Mouse (Mus musculus) inflammation-experienced regulatory T-cells (primary cell): ENCODE results near the gene Tnfrsf25. TPM values are rescaled to one million over a fixed set of nuclear protein-coding genes. Genes with fewer than 3 reads are reported as not detected.

ENCODE experiments used
- polyA plus RNA-seq, 2 experiments: library from polyadenylated mRNA; unstranded; fragments of 100-300 nt; shearing (Covaris generic); gene quantifications; one replicate each; pipeline ENCODE4 v1.2.1; 2017

Gene Tnfrsf25
- 100 to 1,000 TPM; 148 to 160 TPM for polyA plus RNA-seq

GRCm38 (mm10) chr4:152115921-152116612 is at the start of gene Tnfrsf25:
TSS of gene Tnfrsf25 (plus strand) at chr4:152115934.

DNA sequence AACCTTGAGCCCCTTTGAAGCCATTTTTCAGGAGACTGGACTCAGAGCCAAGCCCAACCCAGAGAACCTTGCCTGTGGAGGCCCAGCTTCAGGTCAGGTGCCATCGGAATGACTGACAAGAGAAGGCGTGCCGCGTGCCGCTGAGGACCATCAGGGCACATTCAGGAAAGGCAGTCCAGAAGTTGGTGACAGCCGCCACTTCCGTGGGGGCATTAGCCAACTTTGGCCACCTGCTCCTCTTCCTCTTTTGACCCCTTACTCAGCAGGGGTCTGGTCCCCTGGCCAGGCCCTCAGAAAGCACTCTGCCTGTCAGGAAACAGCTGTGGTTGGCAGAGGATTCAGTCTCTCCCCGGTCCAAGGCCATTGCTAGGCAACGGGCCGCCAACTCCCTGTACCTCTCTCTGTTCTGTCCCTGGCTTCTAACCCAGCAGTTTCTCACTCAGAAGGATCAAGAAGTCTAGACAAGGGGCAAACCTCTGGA is 43.6 kb upstream of the Tnfrsf25 start, which contains the start of gene Plekhg5:
TSS of gene Plekhg5 (plus strand) at position 378 of the 481 bp plus-strand sequence.

GRCm38 (mm10) chr4:152151966-152152544 is 36.3 kb downstream of the Tnfrsf25 start, which contains the start of gene Espn:
TSS of gene Espn (minus strand) at chr4:152152371.

GRCm38 (mm10) chr4:152158585-152159284 is 43.0 kb downstream of the Tnfrsf25 start, which contains the start of gene Hes2:
TSS of gene Hes2 (plus strand) at chr4:152158867.

Other genes with a start within 250 kb of the Tnfrsf25 start
- gene Dnajc11, start 182.2 kb upstream of the Tnfrsf25 start, polyA plus RNA-seq = 10 to 100 TPM; 40.2 to 46.3 TPM
- gene Thap3, start 126.9 kb upstream of the Tnfrsf25 start, polyA plus RNA-seq = 100 to 1,000 TPM in 1 of 2 experiments, 10 to 100 TPM in 1; 82.7 to 104 TPM
- 10 to 100 TPM; 14.3 to 16.3 TPM for gene Phf13, start 119.7 kb upstream of the Tnfrsf25 start, polyA plus RNA-seq
- 10 to 100 TPM; 22.4 to 32.1 TPM for gene Klhl21, start 107.1 kb upstream of the Tnfrsf25 start, polyA plus RNA-seq
- gene Zbtb48, start 88.3 kb upstream of the Tnfrsf25 start, polyA plus RNA-seq = 10 to 100 TPM; 33.0 to 42.6 TPM
- gene Tas1r1, start 77.4 kb upstream of the Tnfrsf25 start, polyA plus RNA-seq = under 1 TPM in 1 of 2 experiments, not detected in 1; 0.45 TPM
- gene Nol9, start 76.6 kb upstream of the Tnfrsf25 start, polyA plus RNA-seq = 10 to 100 TPM; 41.1 to 56.9 TPM
- 1 to 10 TPM; 6.4 to 8.3 TPM for gene Plekhg5, start 43.4 kb upstream of the Tnfrsf25 start, polyA plus RNA-seq
- gene Espn, start 36.4 kb downstream of the Tnfrsf25 start, polyA plus RNA-seq = 10 to 100 TPM; 30.5 to 31.0 TPM
- not detected for gene Hes2, start 42.9 kb downstream of the Tnfrsf25 start, polyA plus RNA-seq
- gene Acot7, start 62.2 kb downstream of the Tnfrsf25 start, polyA plus RNA-seq = 100 to 1,000 TPM in 1 of 2 experiments, 10 to 100 TPM in 1; 71.4 to 130 TPM
- gene Gpr153, start 158.3 kb downstream of the Tnfrsf25 start, polyA plus RNA-seq = 1 to 10 TPM in 1 of 2 experiments, under 1 TPM in 1; 0.48 to 1.6 TPM
- 1 to 10 TPM in 1 of 2 experiments, under 1 TPM in 1; 0.25 to 2.8 TPM for gene Hes3, start 175.7 kb downstream of the Tnfrsf25 start, polyA plus RNA-seq
- gene Icmt, start 181.3 kb downstream of the Tnfrsf25 start, polyA plus RNA-seq = 10 to 100 TPM; 22.3 to 26.2 TPM
- 1 to 10 TPM in 1 of 2 experiments, under 1 TPM in 1; 0.54 to 5.7 TPM for gene Rnf207, start 203.1 kb downstream of the Tnfrsf25 start, polyA plus RNA-seq
- gene Rpl22, start 209.8 kb downstream of the Tnfrsf25 start, polyA plus RNA-seq = 100 to 1,000 TPM; 369 to 432 TPM
- under 1 TPM; 0.05 to 0.18 TPM for gene Chd5, start 222.7 kb downstream of the Tnfrsf25 start, polyA plus RNA-seq